Mouse (Mus musculus) layer of hippocampus, adult 8-10 months (tissue): ENCODE data around the gene Gnl1. TPM values are rescaled to one million over a fixed set of nuclear protein-coding genes. Genes with fewer than 3 reads are reported as not detected.
"Not testable (repeated sequence)": the region's sequence is repeated elsewhere in the genome, so short reads cannot be mapped to it uniquely, and the experiment has no call there.

Experiments used
- DNase-seq, 2 experiments: peaks; one replicate each; pipeline ENCODE4 v3.0.0; 2022; ENCODE audit warnings: low spot score in 2 of 2
- microRNA-seq, 2 experiments: library from miRNA; unstranded; fragments of <30 nt; microRNA quantifications; one replicate each; pipeline ENCODE4 v1.2.0; 2022
- total RNA-seq, 4 experiments: library from RNA; stranded (reverse); gene quantifications; 2 replicates each; pipeline ENCODE4 v1.2.4; 2022

Gene Gnl1
- total RNA-seq, 4 experiments from 2014 or later, result 135 to 141 (median 138) TPM

- DNase-seq, result no peak
These were observed 44.3 kb downstream of the Gnl1 start for GRCm38 (mm10) chr17:36023710-36024654.

GRCm38 (mm10) chr17:36025197-36025596, 45.5 kb downstream of the Gnl1 start:
- DNase-seq, result no peak

- no peak for DNase-seq
These were observed 46.2 kb downstream of the Gnl1 start for GRCm38 (mm10) chr17:36025901-36026300.

GRCm38 (mm10) chr17:36027663-36028062, 48.0 kb downstream of the Gnl1 start:
- DNase-seq, result no peak

- DNase-seq, result no peak
These were observed 49.4 kb downstream of the Gnl1 start for GRCm38 (mm10) chr17:36028879-36029619.

- DNase-seq, result not testable (repeated sequence)
These were observed 50.5 kb downstream of the Gnl1 start for GRCm38 (mm10) chr17:36030046-36030702.

GRCm38 (mm10) chr17:36030703-36031582, 51.3 kb downstream of the Gnl1 start:
- DNase-seq, result not testable (repeated sequence)

GRCm38 (mm10) chr17:36031583-36032331, 52.1 kb downstream of the Gnl1 start:
- not testable (repeated sequence) for DNase-seq

GRCm38 (mm10) chr17:36032351-36032875, 52.8 kb downstream of the Gnl1 start, which contains the start of gene H2-T23:
Gene H2-T23, minus strand, starts transcription at chr17:36032855.
- DNase-seq, result not testable (repeated sequence)

GRCm38 (mm10) chr17:36034524-36034923, 54.9 kb downstream of the Gnl1 start:
- DNase-seq, result not testable (repeated sequence)

- DNase-seq, result peak in 1 of 2 experiments; percentile 56
These were observed 55.5 kb downstream of the Gnl1 start for GRCm38 (mm10) chr17:36035010-36035638.

- DNase-seq, result not testable (repeated sequence)
These were observed 56.5 kb downstream of the Gnl1 start for GRCm38 (mm10) chr17:36036126-36036525.

Small RNAs within 50 kb of the gene (microRNA-seq; reads per million reads assigned to microRNA genes)
- gene Mir877, result 267 to 440 reads per million in 2 experiments

Other genes starting within 250 kb of the Gnl1 start
- 10 to 100 TPM in 1 of 4 experiments, 1 to 10 TPM in 3; 4.9 to 11.0 (median 7.3) TPM for gene Ier3, start 158.2 kb upstream of the Gnl1 start, total RNA-seq
- gene Flot1, start 156.6 kb upstream of the Gnl1 start, total RNA-seq, result 100 to 1,000 TPM; 124 to 142 (median 137) TPM
- gene Tubb5, start 141.5 kb upstream of the Gnl1 start, total RNA-seq, result 100 to 1,000 TPM; 339 to 357 (median 343) TPM
- gene Mdc1, start 138.3 kb upstream of the Gnl1 start, total RNA-seq, result 10 to 100 TPM; 16.9 to 20.1 (median 18.3) TPM
- 1 to 10 TPM; 1.8 to 3.7 (median 1.9) TPM for gene Nrm, start 118.5 kb upstream of the Gnl1 start, total RNA-seq
- gene Ppp1r18, start 114.3 kb upstream of the Gnl1 start, total RNA-seq, result 10 to 100 TPM in 2 of 4 experiments, 1 to 10 TPM in 2; 6.5 to 19.5 (median 12.8) TPM
- 10 to 100 TPM; 28.3 to 35.3 (median 31.4) TPM for gene Dhx16, start 100.0 kb upstream of the Gnl1 start, total RNA-seq
- 10 to 100 TPM; 45.9 to 61.4 (median 50.0) TPM for gene 2310061I04Rik, start 82.4 kb upstream of the Gnl1 start, total RNA-seq
- 10 to 100 TPM; 53.2 to 64.1 (median 60.0) TPM for gene Atat1, start 69.8 kb upstream of the Gnl1 start, total RNA-seq
- 10 to 100 TPM; 39.0 to 57.9 (median 42.8) TPM for gene Mrps18b, start 63.5 kb upstream of the Gnl1 start, total RNA-seq
- gene Ppp1r10, start 63.4 kb upstream of the Gnl1 start, total RNA-seq, result 10 to 100 TPM; 71.6 to 79.8 (median 74.6) TPM
- gene Abcf1, start 10.1 kb upstream of the Gnl1 start, total RNA-seq, result 10 to 100 TPM; 68.3 to 76.5 (median 72.7) TPM
- 10 to 100 TPM; 40.5 to 52.4 (median 45.4) TPM for gene Prr3, start 385 bp downstream of the Gnl1 start, total RNA-seq
- gene H2-T24, start 40.7 kb downstream of the Gnl1 start, total RNA-seq, result 1 to 10 TPM in 3 of 4 experiments, under 1 TPM in 1; 0.80 to 4.4 (median 2.6) TPM
- gene H2-T23, start 53.0 kb downstream of the Gnl1 start, total RNA-seq, result 10 to 100 TPM in 2 of 4 experiments, 1 to 10 TPM in 2; 6.6 to 30.9 (median 14.2) TPM
- gene H2-T22, start 62.9 kb downstream of the Gnl1 start, total RNA-seq, result 10 to 100 TPM; 15.7 to 18.4 (median 16.5) TPM
- gene Gm6034, start 63.1 kb downstream of the Gnl1 start, total RNA-seq, result not detected
- gene Gm11127, start 78.5 kb downstream of the Gnl1 start, total RNA-seq, result 1 to 10 TPM in 3 of 4 experiments, under 1 TPM in 1; 1.00 to 5.0 (median 2.2) TPM
- under 1 TPM in 3 of 4 experiments, not detected in 1; 0.22 to 0.61 (median 0.28) TPM for gene Gm19684, start 141.8 kb downstream of the Gnl1 start, total RNA-seq
- under 1 TPM in 1 of 4 experiments, not detected in 3; 0.57 TPM for gene Gm7030, start 149.6 kb downstream of the Gnl1 start, total RNA-seq
- gene Gm8909, start 188.7 kb downstream of the Gnl1 start, total RNA-seq, result not detected
- gene H2-T3, start 210.4 kb downstream of the Gnl1 start, total RNA-seq, result not detected